Mouse (Mus musculus) thymus, postnatal 4 days (tissue): ENCODE results near the gene Slitrk3.
A peak's percentile ranks its signal among the peaks of the same experiment; 100 is the strongest.
"Not testable (repeated sequence)": the region's sequence is repeated elsewhere in the genome, so short reads cannot be mapped to it uniquely, and the experiment has no call there.

Source experiments
- DNase-seq: peaks from one replicate; pipeline ENCODE4 v3.0.0; 2021

Slitrk3 gene

DNA sequence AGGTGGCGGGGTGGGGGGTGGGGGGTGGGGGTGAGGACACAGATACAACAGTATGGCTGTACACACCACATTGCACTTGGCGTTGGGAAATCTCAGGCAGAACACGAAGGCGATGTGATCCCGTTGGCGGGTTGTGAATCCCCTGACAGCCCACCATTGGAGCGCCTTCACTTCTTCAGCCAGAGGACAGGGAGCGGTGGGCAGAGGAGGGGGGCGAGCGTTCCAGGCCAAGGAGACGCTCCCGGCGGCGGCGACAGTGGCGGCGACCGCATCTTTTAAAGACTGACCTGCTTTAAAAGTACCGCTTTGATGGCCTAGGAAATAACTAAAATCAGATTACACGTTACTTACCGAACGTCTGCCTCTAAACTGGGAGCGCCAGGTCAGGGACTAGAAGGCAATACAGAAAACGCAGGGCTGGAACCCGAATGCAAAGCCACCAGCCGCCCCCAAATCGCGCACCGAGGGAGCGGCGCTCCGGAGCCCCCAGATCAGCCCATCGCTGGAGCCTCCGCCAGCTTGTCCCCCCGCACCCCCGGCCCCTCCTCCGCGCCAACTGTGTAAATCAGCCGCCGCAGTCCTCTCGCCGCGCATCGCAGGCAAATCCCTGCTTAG, at the start of gene Slitrk3:
TSS of gene Slitrk3 (minus strand) at position 607 of the 615 bp plus-strand sequence.
- no peak for DNase-seq

DNA sequence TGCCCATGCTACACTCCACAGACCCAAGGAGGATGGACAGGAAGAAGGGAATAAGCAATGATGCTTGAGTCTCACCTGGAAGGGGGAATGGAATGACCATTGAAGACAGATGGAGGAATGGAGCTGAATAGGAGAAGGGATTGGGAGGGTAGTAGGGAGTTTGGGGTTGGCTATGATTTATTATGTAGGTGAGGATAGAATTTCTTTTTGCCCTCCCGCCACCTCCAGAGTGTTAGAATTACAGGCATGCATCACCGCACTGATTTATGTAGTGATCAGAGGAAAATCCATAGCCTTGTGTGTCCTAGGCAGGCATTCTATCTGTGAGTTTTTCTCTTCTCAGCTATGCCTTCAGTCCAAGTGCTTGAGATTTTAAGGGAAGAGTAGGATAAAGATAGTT, 36.8 kb upstream of the Slitrk3 start:
- DNase-seq = not testable (repeated sequence)

GRCm38 (mm10) chr3:73084620-73085019, 27.0 kb upstream of the Slitrk3 start:
- DNase-seq = no peak

DNA sequence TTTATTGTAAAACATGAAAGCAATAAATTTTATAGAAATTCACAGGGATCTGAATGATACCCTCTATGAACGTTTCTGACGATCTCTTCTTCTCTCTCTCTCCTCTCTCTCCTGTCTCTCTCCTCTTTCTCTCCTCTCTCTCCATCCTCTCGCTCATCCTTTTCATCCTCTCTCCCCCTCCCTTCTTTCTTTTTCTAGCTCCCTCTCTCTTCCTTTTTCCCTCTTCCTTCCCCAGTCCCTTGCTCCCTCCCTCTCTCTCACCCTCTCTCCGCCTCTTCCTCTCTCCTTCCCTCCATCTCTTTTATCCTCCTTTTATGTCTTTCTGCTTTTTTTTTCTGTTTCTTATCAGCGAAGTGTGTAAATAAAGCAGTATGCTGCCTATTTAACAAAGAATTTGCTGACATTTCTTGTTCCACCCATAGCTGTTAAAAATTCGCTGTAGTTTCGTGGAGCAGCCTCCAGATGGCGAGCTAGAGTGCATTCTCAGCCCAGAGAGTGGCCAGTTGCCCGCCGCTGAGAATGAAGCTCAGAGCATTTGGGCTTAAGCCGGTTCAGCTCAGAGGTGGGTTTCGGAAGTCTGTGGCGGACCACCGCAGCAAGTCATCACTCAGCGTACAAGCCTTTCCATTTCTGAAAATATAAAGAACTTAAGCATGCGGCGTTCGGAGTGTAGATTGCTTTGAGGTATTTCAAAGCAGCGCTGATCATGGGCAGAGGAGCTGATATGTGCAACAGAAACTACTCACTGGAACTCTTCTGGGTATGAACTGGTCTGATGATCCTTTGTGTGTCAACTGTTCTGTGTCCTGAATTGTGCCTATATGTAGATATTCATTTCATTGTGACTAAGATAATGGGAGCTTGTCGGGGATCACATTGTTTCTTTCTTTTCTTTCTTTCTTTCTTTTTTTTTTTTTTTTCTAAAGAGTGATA, 8.5 kb upstream of the Slitrk3 start:
- no peak for DNase-seq

DNA sequence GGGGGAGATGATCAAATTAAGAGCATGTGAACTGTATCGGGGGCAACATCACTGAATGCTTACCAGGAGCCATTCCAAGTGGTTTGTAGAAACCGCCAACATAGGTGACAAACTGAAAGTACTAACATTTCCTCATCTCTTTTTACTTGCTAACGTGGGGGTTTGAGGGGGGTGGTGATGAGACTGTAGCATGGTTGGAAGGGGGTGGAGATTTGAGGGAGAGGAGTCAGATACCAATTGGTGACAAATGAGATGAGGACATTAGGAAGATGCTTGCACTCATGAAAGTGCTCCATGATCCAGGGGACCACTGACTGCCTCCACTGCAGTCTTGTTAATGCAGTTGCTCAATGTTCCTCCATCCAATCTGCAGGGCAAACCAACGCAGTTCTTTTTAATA, 587 bp upstream of the Slitrk3 start:
- no peak for DNase-seq

DNA sequence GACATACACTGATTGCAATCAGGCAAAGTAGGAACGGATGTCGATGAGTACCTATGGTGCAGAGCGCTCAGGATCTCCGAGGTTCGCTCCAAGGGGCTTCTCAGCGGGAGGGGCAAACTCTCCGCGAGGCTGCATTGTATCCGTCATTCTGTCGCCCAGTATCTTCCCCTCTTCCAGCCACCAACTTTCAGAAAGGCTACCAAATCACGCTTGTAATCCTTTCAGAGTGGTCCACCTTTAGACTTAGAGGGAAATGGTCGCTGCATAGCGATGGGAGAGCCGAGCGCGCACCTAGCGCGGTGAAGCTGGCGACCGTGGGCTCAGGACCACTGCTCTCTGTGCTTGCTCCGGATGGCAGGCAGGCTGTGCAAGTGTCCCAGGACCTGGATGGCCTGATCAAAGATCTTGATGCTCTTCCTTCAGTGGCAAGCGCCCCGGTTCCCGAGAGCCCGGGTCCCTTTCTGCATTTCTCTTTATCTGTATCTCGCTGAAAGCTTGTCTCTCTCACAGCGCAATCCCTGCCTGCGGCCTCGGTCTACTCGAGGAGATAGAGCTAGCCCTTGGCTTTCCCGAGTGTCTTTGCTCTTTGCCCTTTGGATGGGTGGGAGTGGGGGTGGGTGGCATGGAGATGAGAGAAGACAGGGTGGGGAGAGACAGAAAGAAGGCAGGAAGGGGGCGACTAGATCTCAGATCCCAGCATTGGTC, 959 bp downstream of the Slitrk3 start:
- DNase-seq = no peak

- DNase-seq = no peak
These were observed 1.6 kb downstream of the Slitrk3 start for GRCm38 (mm10) chr3:73056044-73056438.

- no peak for DNase-seq
These were observed 2.1 kb downstream of the Slitrk3 start for GRCm38 (mm10) chr3:73055399-73056043.

- no peak for DNase-seq
These were observed 4.1 kb downstream of the Slitrk3 start for GRCm38 (mm10) chr3:73053451-73053931.

GRCm38 (mm10) chr3:73046248-73046647, 11.4 kb downstream of the Slitrk3 start:
- DNase-seq = peak; percentile 32

DNA sequence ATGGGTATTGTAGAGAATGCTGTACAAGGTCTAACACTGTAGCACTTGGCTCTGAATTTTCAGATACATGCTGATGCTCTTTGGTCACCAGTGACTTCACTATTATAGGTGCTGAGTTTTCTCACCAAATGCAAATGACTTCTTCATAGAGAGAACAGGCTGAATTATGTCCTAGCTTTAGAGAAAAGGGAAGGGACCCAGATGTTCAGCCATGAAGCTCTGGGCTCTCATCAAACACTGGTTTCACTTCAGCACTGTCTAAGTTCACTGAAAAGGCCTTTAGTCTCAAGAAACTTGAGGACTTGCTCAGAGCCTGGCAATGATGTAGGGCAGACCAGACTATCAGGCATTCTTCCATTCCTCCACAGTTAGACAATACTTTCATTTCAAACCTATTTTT, 15.3 kb downstream of the Slitrk3 start:
- no peak for DNase-seq

DNA sequence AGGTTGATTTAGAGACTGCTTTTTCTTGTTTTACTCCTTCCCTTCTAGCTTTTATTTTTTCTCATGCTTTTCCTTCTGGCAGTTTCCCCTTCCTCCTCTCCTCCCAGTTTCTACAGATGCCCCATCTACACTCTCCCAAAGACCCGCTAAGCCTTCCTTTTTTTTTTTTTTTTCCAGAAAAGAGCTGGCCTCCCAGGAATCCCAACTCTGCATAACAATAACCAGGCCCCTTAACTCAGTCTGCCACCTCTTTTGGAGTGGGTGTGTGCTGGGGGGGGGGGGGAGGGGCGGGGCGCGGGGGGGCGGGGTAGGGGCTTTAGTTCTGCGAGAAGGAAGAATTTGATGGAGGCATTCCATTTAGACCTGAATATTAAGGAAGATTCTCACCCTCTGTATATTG, 51.6 kb downstream of the Slitrk3 start:
- no peak for DNase-seq

DNA sequence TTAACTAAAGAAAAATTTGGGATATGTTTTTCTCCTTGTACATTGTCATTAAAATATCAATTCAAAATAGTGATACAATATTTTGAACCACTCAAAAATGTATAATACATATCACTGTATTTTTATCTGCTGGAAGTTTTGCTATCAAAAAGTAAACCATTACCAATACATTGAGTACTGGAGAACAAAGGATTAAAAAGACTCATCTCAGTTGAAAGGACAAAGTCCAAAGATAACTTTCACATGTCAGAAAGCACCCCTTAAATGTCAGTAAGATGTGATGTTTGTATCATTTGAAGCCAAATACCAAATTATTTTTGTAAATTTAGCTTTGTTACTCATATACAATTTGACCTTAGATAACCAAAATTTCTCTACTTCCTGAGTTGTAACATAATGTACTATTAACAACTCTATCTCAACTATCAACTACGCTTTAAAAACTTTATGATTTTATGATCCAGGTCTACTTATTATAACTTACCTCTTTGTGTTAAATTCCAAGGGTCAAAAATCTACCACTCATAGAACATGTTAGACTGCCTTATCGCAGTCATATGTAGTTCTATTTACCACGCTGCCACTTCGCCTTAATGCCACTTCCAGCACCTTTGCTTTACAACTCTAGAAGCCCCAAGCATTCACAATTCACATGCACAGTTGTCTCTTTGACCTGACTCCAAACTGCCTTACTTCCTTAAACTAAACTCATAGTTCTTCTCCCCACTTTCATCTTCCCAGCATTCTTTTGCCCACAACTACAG, 54.5 kb downstream of the Slitrk3 start:
- DNase-seq = no peak

DNA sequence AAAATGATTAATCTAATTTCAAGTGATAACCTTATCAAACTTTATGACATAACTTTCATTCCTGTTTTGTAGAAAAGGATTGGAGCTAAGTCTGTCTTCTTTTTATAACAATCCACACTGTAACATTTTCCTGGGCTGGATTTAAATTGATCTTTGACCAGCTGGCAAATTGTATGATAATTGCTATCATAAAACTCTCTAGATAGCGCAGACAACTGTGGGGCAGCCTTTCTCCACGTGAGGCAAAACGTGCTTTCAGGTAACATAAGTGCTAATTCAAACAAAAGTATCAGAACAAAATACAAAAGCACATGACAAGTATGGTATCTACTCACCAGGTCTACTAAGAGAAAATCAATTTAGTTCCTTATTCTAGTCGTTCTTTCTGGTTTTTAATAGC, 60.1 kb downstream of the Slitrk3 start:
- DNase-seq = no peak
